Mouse (Mus musculus) forebrain, embryonic 14.5 days (tissue): ENCODE measurements around the gene Cabp2. TPM values are rescaled to one million over a fixed set of nuclear protein-coding genes. Genes with fewer than 3 reads are reported as not detected.

ENCODE experiments used
- ATAC-seq: fragments of 200-750 bp; cut with Nextera tagmentation; 2 replicates; pipeline ENCODE4 v1.8.0; 2017; ENCODE audit warnings: mild to moderate bottlenecking, moderate library complexity
- DNase-seq: peaks from one replicate; pipeline ENCODE4 v3.0.0-alpha.2; 2015; ENCODE audit warnings: low spot score
- H3K27ac ChIP-seq: fragments of 300-500 bp; sonication (generic); 2 replicates; pipeline ENCODE4 v1.5.1; 2014; ENCODE audit warnings: low read depth, mild to moderate bottlenecking, control low read depth, low read length, moderate library complexity
- H3K27me3 ChIP-seq: fragments of 300-500 bp; sonication (generic); replicated peaks from 2 replicates; pipeline ENCODE4 v1.6.1; 2014; ENCODE audit warnings: low read length, control low read depth, mixed read lengths; ENCODE audit not compliant: control insufficient read depth, insufficient read depth
- H3K36me3 ChIP-seq: fragments of 300-500 bp; sonication (generic); 2 replicates; pipeline ENCODE4 v1.6.1; 2014; ENCODE audit warnings: low read length, control low read depth; ENCODE audit not compliant: control insufficient read depth, insufficient read depth
- H3K4me1 ChIP-seq: fragments of 300-500 bp; sonication (generic); 2 replicates; pipeline ENCODE4 v1.6.1; 2014; ENCODE audit warnings: antibody characterized with exemption, low read length, control low read depth; ENCODE audit not compliant: control insufficient read depth, insufficient read depth
- H3K4me2 ChIP-seq: fragments of 300-500 bp; sonication (generic); 2 replicates; pipeline ENCODE4 v1.6.1; 2014; ENCODE audit warnings: mild to moderate bottlenecking, control low read depth, low read length
- H3K4me3 ChIP-seq: fragments of 300-500 bp; sonication (generic); 2 replicates; pipeline ENCODE4 v1.5.1; 2014; ENCODE audit warnings: low read depth, low read length, control low read depth
- H3K9ac ChIP-seq: fragments of 300-500 bp; sonication (generic); 2 replicates; pipeline ENCODE4 v1.6.1; 2014; ENCODE audit warnings: mild to moderate bottlenecking, low read length, control low read depth, moderate library complexity
- H3K9me3 ChIP-seq: fragments of 300-500 bp; sonication (generic); replicated peaks from 2 replicates; pipeline ENCODE4 v1.6.1; 2016; ENCODE audit warnings: low read length, control low read depth, mixed read lengths; ENCODE audit not compliant: control insufficient read depth
- WGBS: fragments of 180-500 bp; shearing (Covaris S2); extraction: QIAGEN DNeasy Blood & Tissue Kit; methylation state at CpG from one replicate; pipeline ENCODE4 v1.1.7; 2014; 5-methylcytosine and 5-hydroxymethylcytosine counted together
- polyA plus RNA-seq: library from polyadenylated mRNA; unstranded; fragments of >200 nt; fragmentation: Nextera tagmentation; extraction: Ambion mirVana; gene quantifications from 2 replicates; pipeline ENCODE4 v1.2.1, GENCODE M21; 2014

Cabp2 gene
- polyA plus RNA-seq, 1 experiment from 2014 or later, result not detected

- H3K9ac ChIP-seq, result no peak overlapping the region
- H3K9me3 ChIP-seq, result no peaks in the 10 kb centered on the region
- no peak for ATAC-seq
- H3K4me2 ChIP-seq, result no peak overlapping the region
- H3K36me3 ChIP-seq, result no peaks in the 10 kb centered on the region
- DNase-seq, result no peak
- no peaks in the 10 kb centered on the region for H3K4me1 ChIP-seq
- no peak overlapping the region for H3K27ac ChIP-seq
- no peaks in the 10 kb centered on the region for H3K27me3 ChIP-seq
- H3K4me3 ChIP-seq, result no peak overlapping the region
- 81% methylated on average over 11 of the region's 11 CpGs for WGBS
These were observed 1.0 kb downstream of the Cabp2 start for GRCm38 (mm10) chr19:4082219-4082965.

- 63% methylated on average over 7 of the region's 7 CpGs for WGBS
- H3K4me1 ChIP-seq, result no peaks in the 10 kb centered on the region
- no peak overlapping the region for H3K4me2 ChIP-seq
- no peak for DNase-seq
- ATAC-seq, result no peak
- no peaks in the 10 kb centered on the region for H3K27me3 ChIP-seq
- H3K36me3 ChIP-seq, result no peaks in the 10 kb centered on the region
- H3K4me3 ChIP-seq, result no peak overlapping the region
- H3K9me3 ChIP-seq, result no peaks in the 10 kb centered on the region
- H3K27ac ChIP-seq, result no peak overlapping the region
- H3K9ac ChIP-seq, result no peak overlapping the region
These were observed 1.9 kb downstream of the Cabp2 start for GRCm38 (mm10) chr19:4083316-4083715.

GRCm38 (mm10) chr19:4083826-4084225 is 2.4 kb downstream of the Cabp2 start:
- H3K27ac ChIP-seq, result no peak overlapping the region
- WGBS, result 31% methylated on average over 7 of the region's 8 CpGs
- H3K4me3 ChIP-seq, result no peak overlapping the region
- no peaks in the 10 kb centered on the region for H3K27me3 ChIP-seq
- no peaks in the 10 kb centered on the region for H3K9me3 ChIP-seq
- no peak overlapping the region for H3K9ac ChIP-seq
- no peak overlapping the region for H3K4me2 ChIP-seq
- ATAC-seq (no peak), DNase-seq (no peak)
- H3K4me1 ChIP-seq, result no peaks in the 10 kb centered on the region
- H3K36me3 ChIP-seq, result no peaks in the 10 kb centered on the region

- no peak for ATAC-seq
These were observed 3.6 kb downstream of the Cabp2 start for GRCm38 (mm10) chr19:4084984-4085383.

GRCm38 (mm10) chr19:4086156-4086555 is 4.8 kb downstream of the Cabp2 start:
- Histone ChIP-seq H3K36me3 (no peaks in the 10 kb centered on the region), H3K4me3 (no peak overlapping the region), H3K4me2 (no peak overlapping the region), H3K4me1 (no peaks in the 10 kb centered on the region), H3K27me3 (no peaks in the 10 kb centered on the region), H3K27ac (no peak overlapping the region), H3K9ac (no peak overlapping the region), H3K9me3 (no peaks in the 10 kb centered on the region)
- ATAC-seq (no peak), DNase-seq (no peak)
- 91% methylated on average over 15 of the region's 15 CpGs for WGBS

More at GRCm38 (mm10) chr19:4084984-4085383, 3.6 kb downstream of the Cabp2 start:
- WGBS, result 75% methylated on average over 1 of the region's 1 CpGs
- Histone ChIP-seq H3K4me1 (no peaks in the 10 kb centered on the region), H3K27ac (no peak overlapping the region), H3K4me2 (no peak overlapping the region), H3K4me3 (no peak overlapping the region), H3K27me3 (no peaks in the 10 kb centered on the region), H3K36me3 (no peaks in the 10 kb centered on the region), H3K9me3 (no peaks in the 10 kb centered on the region), H3K9ac (no peak overlapping the region)
- DNase-seq, result no peak

GRCm38 (mm10) chr19:4087090-4087489 is 5.7 kb downstream of the Cabp2 start:
- no peak overlapping the region for H3K4me3 ChIP-seq
- H3K36me3 ChIP-seq, result no peaks in the 10 kb centered on the region
- H3K4me1 ChIP-seq, result no peaks in the 10 kb centered on the region
- H3K4me2 ChIP-seq, result no peak overlapping the region
- H3K9me3 ChIP-seq, result no peaks in the 10 kb centered on the region
- H3K9ac ChIP-seq, result no peak overlapping the region
- ATAC-seq (no peak), DNase-seq (no peak)
- 84% methylated on average over 5 of the region's 5 CpGs for WGBS
- no peaks in the 10 kb centered on the region for H3K27me3 ChIP-seq
- no peak overlapping the region for H3K27ac ChIP-seq

- H3K9ac ChIP-seq, result no peak overlapping the region
- no peaks in the 10 kb centered on the region for H3K27me3 ChIP-seq
- H3K9me3 ChIP-seq, result no peaks in the 10 kb centered on the region
- H3K4me3 ChIP-seq, result no peak overlapping the region
- no peaks in the 10 kb centered on the region for H3K4me1 ChIP-seq
- H3K4me2 ChIP-seq, result no peak overlapping the region
- no peak overlapping the region for H3K27ac ChIP-seq
- WGBS, result 62% methylated on average over 5 of the region's 5 CpGs
- DNase-seq (no peak), ATAC-seq (no peak)
- H3K36me3 ChIP-seq, result no peaks in the 10 kb centered on the region
These were observed 6.8 kb downstream of the Cabp2 start for GRCm38 (mm10) chr19:4088146-4088545.

GRCm38 (mm10) chr19:4089128-4089527 is 7.8 kb downstream of the Cabp2 start:
- Histone ChIP-seq H3K4me1 (no peaks in the 10 kb centered on the region), H3K9ac (no peak overlapping the region), H3K4me3 (no peak overlapping the region), H3K9me3 (no peaks in the 10 kb centered on the region), H3K4me2 (no peak overlapping the region), H3K27me3 (no peaks in the 10 kb centered on the region), H3K36me3 (no peaks in the 10 kb centered on the region), H3K27ac (no peak overlapping the region)
- ATAC-seq, result no peak
- 25% methylated on average over 6 of the region's 6 CpGs for WGBS
- peak; percentile 29 for DNase-seq

GRCm38 (mm10) chr19:4090446-4090845 is 9.1 kb downstream of the Cabp2 start:
- no peaks in the 10 kb centered on the region for H3K4me1 ChIP-seq
- no peaks in the 10 kb centered on the region for H3K27me3 ChIP-seq
- ATAC-seq (no peak), DNase-seq (no peak)
- no peaks in the 10 kb centered on the region for H3K9me3 ChIP-seq
- H3K4me2 ChIP-seq, result no peak overlapping the region
- no peak overlapping the region for H3K9ac ChIP-seq
- H3K36me3 ChIP-seq, result no peaks in the 10 kb centered on the region
- H3K4me3 ChIP-seq, result no peak overlapping the region
- no peak overlapping the region for H3K27ac ChIP-seq
- WGBS, result 92% methylated on average over 3 of the region's 3 CpGs
